Mouse (Mus musculus): ENCODE measurements at regions not wholly inside any gene's neighbourhood (a gene's known extent, or its start where the extent isn't known, plus 50 kb on each side); places are given as distances from the start of the nearest gene placed in this dataset.

GRCm38 (mm10) chr8:86359518-86359917, 221.0 kb downstream of the Abcc12 start:
- DNase-seq (ENCODE audit: low spot score in 2 of 2), result no peak

- no peak for DNase-seq (ENCODE audit: low spot score in 2 of 2)
Observed at GRCm38 (mm10) chr8:86353816-86354215, 226.7 kb downstream of the Abcc12 start.

GRCm38 (mm10) chr8:86351545-86352190, 228.8 kb downstream of the Abcc12 start:
- no peak for DNase-seq (ENCODE audit: low spot score in 2 of 2)

- no peak for DNase-seq (ENCODE audit: low spot score in 2 of 2)
Observed at GRCm38 (mm10) chr8:86350128-86350527, 230.4 kb downstream of the Abcc12 start.

GRCm38 (mm10) chr8:86342016-86342684, 238.3 kb downstream of the Abcc12 start:
- no peak for DNase-seq (ENCODE audit: low spot score in 2 of 2)

GRCm38 (mm10) chr8:86338574-86339264, 241.8 kb downstream of the Abcc12 start:
- no peak for DNase-seq (ENCODE audit: low spot score in 2 of 2)

GRCm38 (mm10) chr8:86331383-86331782, 249.1 kb downstream of the Abcc12 start:
- DNase-seq (ENCODE audit: low spot score in 2 of 2), result no peak

- peak; percentile 72 to 75 for DNase-seq (ENCODE audit: low spot score in 2 of 2)
Observed at GRCm38 (mm10) chr8:86328626-86329025, 251.9 kb downstream of the Abcc12 start.

GRCm38 (mm10) chr8:86327982-86328381, 252.5 kb downstream of the Abcc12 start:
- DNase-seq (ENCODE audit: low spot score in 2 of 2), result no peak

GRCm38 (mm10) chr8:86325040-86325439, 255.4 kb downstream of the Abcc12 start:
- DNase-seq (ENCODE audit: low spot score in 2 of 2), result no peak

- peak; percentile 41 to 49 for DNase-seq (ENCODE audit: low spot score in 2 of 2)
Observed at GRCm38 (mm10) chr8:86324542-86324941, 255.9 kb downstream of the Abcc12 start.

GRCm38 (mm10) chr8:86323823-86324222, 256.7 kb downstream of the Abcc12 start:
- no peak for DNase-seq (ENCODE audit: low spot score in 2 of 2)

GRCm38 (mm10) chr8:86322494-86322893, 258.0 kb downstream of the Abcc12 start:
- no peak for DNase-seq (ENCODE audit: low spot score in 2 of 2)

GRCm38 (mm10) chr8:86320938-86321337, 259.5 kb downstream of the Abcc12 start:
- no peak for DNase-seq (ENCODE audit: low spot score in 2 of 2)

- DNase-seq (ENCODE audit: low spot score in 2 of 2), result no peak
Observed at GRCm38 (mm10) chr8:86318531-86318930, 262.0 kb downstream of the Abcc12 start.

GRCm38 (mm10) chr8:86316236-86316635, 264.2 kb downstream of the Abcc12 start:
- DNase-seq (ENCODE audit: low spot score in 2 of 2), result no peak

- peak in 1 of 2 experiments; percentile 29 for DNase-seq (ENCODE audit: low spot score in 2 of 2)
Observed at GRCm38 (mm10) chr8:86309460-86309859, 271.0 kb downstream of the Abcc12 start.

- no peak for DNase-seq (ENCODE audit: low spot score in 2 of 2)
Observed at GRCm38 (mm10) chr8:86307339-86307738, 273.1 kb downstream of the Abcc12 start.

GRCm38 (mm10) chr8:86301885-86302509, 278.5 kb downstream of the Abcc12 start:
- no peak for DNase-seq (ENCODE audit: low spot score in 2 of 2)

GRCm38 (mm10) chr8:86288713-86289384, 291.6 kb downstream of the Abcc12 start:
- no peak for DNase-seq (ENCODE audit: low spot score in 2 of 2)

- no peak for DNase-seq (ENCODE audit: low spot score in 2 of 2)
Observed at GRCm38 (mm10) chr8:86282922-86283321, 297.6 kb downstream of the Abcc12 start.
